10 mouse cellular contexts compared by ENCODE assay signal in the genomic region with DNA sequence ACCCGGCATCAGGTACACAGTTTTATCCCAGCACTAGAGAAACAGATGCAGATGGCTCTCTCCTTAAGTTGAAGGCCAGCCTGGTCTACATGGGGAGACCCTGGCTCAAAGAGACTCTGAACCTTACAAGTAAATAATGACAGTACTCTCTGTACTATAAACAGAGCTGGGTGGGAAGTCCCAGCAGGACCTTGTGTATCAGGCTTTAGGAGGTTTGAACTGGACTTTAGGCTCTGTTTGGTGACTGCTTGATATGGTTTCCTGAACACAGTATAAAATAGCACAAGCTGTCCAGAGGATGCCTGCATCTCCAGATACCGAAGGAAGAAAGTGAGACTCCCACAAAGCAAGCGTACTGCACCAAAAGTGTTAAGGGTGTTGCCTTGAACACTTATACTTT. TPM values are rescaled to one million over a fixed set of nuclear protein-coding genes. Genes with fewer than 3 reads are reported as not detected.
A peak's percentile ranks its signal among the peaks of the same experiment; 100 is the strongest.
DNase-seq lines count a peak whose midpoint lies in the region; ATAC-seq and TF ChIP-seq lines count a peak whose summit lies in the region.
"Had no signal": no experiment of that assay in that cellular context is flagged by ENCODE, and none has a peak within 500 bp of the region (broad histone marks: within the 10 kb centered on the region; RNA-seq: fewer than 3 reads in every experiment).

No protein-coding gene starts in this region.

- peak overlapping the region; percentile 84; the same call in 1 of the 2 replicates for H3K4me2 ChIP-seq in kidney, postnatal 0 days (ENCODE audit: low read length)
- peak overlapping the region; percentile 71 for H3K4me2 ChIP-seq in hindbrain, postnatal 0 days (ENCODE audit: low read depth, low read length)
- H3K4me2 ChIP-seq in midbrain, embryonic 16.5 days (ENCODE audit: low read length): peak overlapping the region; percentile 71

- no peaks in the 10 kb centered on the region for H3K27me3 ChIP-seq in kidney, postnatal 0 days (ENCODE audit: insufficient read depth, low read length)
- no peaks in the 10 kb centered on the region for H3K27me3 ChIP-seq in hindbrain, postnatal 0 days (ENCODE audit: insufficient read depth, low read length)
- H3K27me3 ChIP-seq in midbrain, embryonic 16.5 days (ENCODE audit: control insufficient read depth, insufficient read depth, low read depth, low read length): no peaks in the 10 kb centered on the region

- no peak overlapping the region for H3K9ac ChIP-seq in kidney, postnatal 0 days (ENCODE audit: low read depth, low read length)
- 0 out of 2 replicates have a peak overlapping the region, but pooled peaks have one; percentile 1 for H3K9ac ChIP-seq in hindbrain, postnatal 0 days (replicated peaks; ENCODE audit: low read length)
- H3K9ac ChIP-seq in midbrain, embryonic 16.5 days (ENCODE audit: low read depth, low read length): no peak overlapping the region

- no peak overlapping the region for H3K27ac ChIP-seq in kidney, postnatal 0 days
- no peak overlapping the region for H3K27ac ChIP-seq in embryonic fibroblast, embryonic 13.5 days (ENCODE audit: insufficient read depth, low read length)
- no peak overlapping the region for H3K27ac ChIP-seq in hindbrain, postnatal 0 days
- H3K27ac ChIP-seq in midbrain, embryonic 16.5 days (ENCODE audit: low read length): no peak overlapping the region

- H3K4me1 ChIP-seq in kidney, postnatal 0 days (replicated peaks; ENCODE audit: insufficient read depth, low read length): 0 out of 2 replicates have a peak, but pooled peaks cover 20% of the 10 kb centered on the region
- H3K4me1 ChIP-seq in embryonic fibroblast, embryonic 13.5 days (ENCODE audit: control insufficient read depth, insufficient read depth, low read length): peaks cover 8% of the 10 kb centered on the region
- peaks cover 16% of the 10 kb centered on the region for H3K4me1 ChIP-seq in hindbrain, postnatal 0 days (ENCODE audit: insufficient read depth, low read length)
- peaks cover 32% of the 10 kb centered on the region for H3K4me1 ChIP-seq in midbrain, embryonic 16.5 days (ENCODE audit: control insufficient read depth, insufficient read depth, low read length)

- no peak overlapping the region for H3K4me3 ChIP-seq in kidney, postnatal 0 days (replicated peaks; ENCODE audit: low read depth, low read length)
- peak overlapping the region; percentile 4; the same call in 1 of the 2 replicates for H3K4me3 ChIP-seq in embryonic fibroblast, embryonic 13.5 days (ENCODE audit: insufficient read depth, low read length)
- no peak overlapping the region for H3K4me3 ChIP-seq in hindbrain, postnatal 0 days (ENCODE audit: low read length)
- H3K4me3 ChIP-seq in midbrain, embryonic 16.5 days (ENCODE audit: low read depth, low read length): no peak overlapping the region

- TF ChIP-seq POLR2A in embryonic fibroblast, embryonic 13.5 days (IDR thresholded peaks at IDR 0.05; ENCODE audit: low read depth, low read length): no peak

- 81% methylated on average over 3 of the region's 3 CpGs for WGBS in kidney, postnatal 0 days
- WGBS in hindbrain, postnatal 0 days: 92% methylated on average over 3 of the region's 3 CpGs
- WGBS in midbrain, embryonic 16.5 days: 95% methylated on average over 3 of the region's 3 CpGs

- 0 out of 2 replicates have a peak, but pooled peaks cover 3% of the 10 kb centered on the region for H3K36me3 ChIP-seq in kidney, postnatal 0 days (ENCODE audit: insufficient read depth, low read length)
- no peaks in the 10 kb centered on the region; the same call in 1 of the 2 replicates for H3K36me3 ChIP-seq in hindbrain, postnatal 0 days (ENCODE audit: insufficient read depth, low read length)
- peaks cover 4% of the 10 kb centered on the region for H3K36me3 ChIP-seq in midbrain, embryonic 16.5 days (ENCODE audit: control insufficient read depth, insufficient read depth, low read length)

- no peak for ATAC-seq in kidney, postnatal 0 days (replicated peaks; ENCODE audit: low FRiP score, low read depth)
- no peak for ATAC-seq in hindbrain, postnatal 0 days
- ATAC-seq in midbrain, embryonic 16.5 days: no peak
- ATAC-seq in erythroid progenitor cell, adult 5-6 weeks (replicated peaks; ENCODE audit: low FRiP score, poor library complexity, severe bottlenecking): no peak

- no peak for TF ChIP-seq CTCF in kidney, postnatal 0 days (IDR thresholded peaks at IDR 0.05; ENCODE audit: low read depth)
- no peak for TF ChIP-seq CTCF in embryonic fibroblast, embryonic 13.5 days (IDR thresholded peaks at IDR 0.05; ENCODE audit: borderline replicate concordance, insufficient read depth, low read length)
- no peak for TF ChIP-seq CTCF in hindbrain, postnatal 0 days (IDR thresholded peaks at IDR 0.05; ENCODE audit: low read depth)

- no peak for DNase-seq in kidney, postnatal 0 days (ENCODE audit: low spot score)
- DNase-seq in kidney, adult 18-20 months: no peak
- DNase-seq in hindbrain, postnatal 0 days (ENCODE audit: low spot score): no peak
- no peak for DNase-seq in urinary bladder, adult 2 months (ENCODE audit: low spot score)
- DNase-seq in right cerebral cortex, postnatal 10 days (ENCODE audit: low spot score in 2 of 2): no peak
- DNase-seq: gastrocnemius, adult 2 months; thymus, postnatal 4 days had no signal

- no peaks in the 10 kb centered on the region for H3K9me3 ChIP-seq in kidney, postnatal 0 days (replicated peaks; ENCODE audit: low read length)
- H3K9me3 ChIP-seq in hindbrain, postnatal 0 days (ENCODE audit: low read length): no peaks in the 10 kb centered on the region
- no peaks in the 10 kb centered on the region for H3K9me3 ChIP-seq in midbrain, embryonic 16.5 days (replicated peaks; ENCODE audit: control insufficient read depth, low read length, poor library complexity, severe bottlenecking)

RNA-seq across cellular contexts. Expression of a gene that starts 1.8 kb away (rescaled TPM):
- 8.4 and 8.8 TPM in 2 replicates for polyA plus RNA-seq in kidney, postnatal 0 days (2015; fragmentation: Nextera tagmentation; extraction: Ambion mirVana)
- 24.5 and 25.9 TPM in 2 replicates for polyA plus RNA-seq in embryonic fibroblast, embryonic 13.5 days (2011; ENCODE audit: insufficient read length, low read depth, missing spikeins)
- 40.4 and 40.9 TPM in 2 replicates for total RNA-seq in hindbrain, postnatal 0 days (2014; rRNA removed)
- 8.1 and 9.0 TPM in 2 replicates for polyA plus RNA-seq in hindbrain, postnatal 0 days (2015; fragmentation: Nextera tagmentation; extraction: Ambion mirVana)
- polyA plus RNA-seq in midbrain, embryonic 16.5 days (2015; fragmentation: Nextera tagmentation; extraction: Ambion mirVana): 14.0 and 15.6 TPM in 2 replicates
- 23.4 and 24.5 TPM in 2 replicates for polyA plus RNA-seq in urinary bladder, adult 2 months (2012; rRNA removed)
- 18.4 and 23.8 TPM in 2 replicates for total RNA-seq in erythroid progenitor cell, adult 5-6 weeks (2015; ENCODE audit: low replicate concordance)
- 17.7 and 22.2 TPM in 2 replicates for total RNA-seq in erythroid progenitor cell, adult 5-6 weeks (2017; ENCODE audit: low replicate concordance)

RNA-seq across cellular contexts. Expression of a gene that starts 2.2 kb away (rescaled TPM):
- 27.3 and 28.5 TPM in 2 replicates for polyA plus RNA-seq in kidney, postnatal 0 days (2015; fragmentation: Nextera tagmentation; extraction: Ambion mirVana)
- polyA plus RNA-seq in embryonic fibroblast, embryonic 13.5 days (2011; ENCODE audit: insufficient read length, low read depth, missing spikeins): 27.7 and 31.4 TPM in 2 replicates
- total RNA-seq in hindbrain, postnatal 0 days (2014; rRNA removed): 11.0 and 12.1 TPM in 2 replicates
- 19.8 and 21.7 TPM in 2 replicates for polyA plus RNA-seq in hindbrain, postnatal 0 days (2015; fragmentation: Nextera tagmentation; extraction: Ambion mirVana)
- 29.9 and 32.1 TPM in 2 replicates for polyA plus RNA-seq in midbrain, embryonic 16.5 days (2015; fragmentation: Nextera tagmentation; extraction: Ambion mirVana)
- 18.2 and 18.4 TPM in 2 replicates for polyA plus RNA-seq in urinary bladder, adult 2 months (2012; rRNA removed)
- total RNA-seq in erythroid progenitor cell, adult 5-6 weeks (2015; ENCODE audit: low replicate concordance): 2.9 and 4.2 TPM in 2 replicates
- 3.7 TPM in 1 of 2 replicates, not detected in the other for total RNA-seq in erythroid progenitor cell, adult 5-6 weeks (2017; ENCODE audit: low replicate concordance)

RNA-seq across cellular contexts. Expression of a gene that starts 19.0 kb away (rescaled TPM):
- 3.7 and 4.1 TPM in 2 replicates for polyA plus RNA-seq in kidney, postnatal 0 days (2015; fragmentation: Nextera tagmentation; extraction: Ambion mirVana)
- polyA plus RNA-seq in embryonic fibroblast, embryonic 13.5 days (2011; ENCODE audit: insufficient read length, low read depth, missing spikeins): 0.16 TPM in 1 of 2 replicates, not detected in the other
- total RNA-seq in hindbrain, postnatal 0 days (2014; rRNA removed): 1.3 and 2.2 TPM in 2 replicates
- 1.4 and 1.8 TPM in 2 replicates for polyA plus RNA-seq in hindbrain, postnatal 0 days (2015; fragmentation: Nextera tagmentation; extraction: Ambion mirVana)
- 2.1 and 2.3 TPM in 2 replicates for polyA plus RNA-seq in midbrain, embryonic 16.5 days (2015; fragmentation: Nextera tagmentation; extraction: Ambion mirVana)
- polyA plus RNA-seq in urinary bladder, adult 2 months (2012; rRNA removed): 0.11 and 0.25 TPM in 2 replicates
- total RNA-seq in erythroid progenitor cell, adult 5-6 weeks (2015; ENCODE audit: low replicate concordance): not detected in 2 replicates
- total RNA-seq in erythroid progenitor cell, adult 5-6 weeks (2017; ENCODE audit: low replicate concordance): not detected in 2 replicates
- total RNA-seq: gastrocnemius, adult 2 months had no signal
